Mouse (Mus musculus) pancreas, adult 10 weeks (tissue): ENCODE data around the gene Defa30. TPM values are rescaled to one million over a fixed set of nuclear protein-coding genes. Genes with fewer than 3 reads are reported as not detected.

Experiments
- polyA plus RNA-seq: library from polyadenylated mRNA; stranded (reverse); fragments of 350-450 nt; fragmentation: Illumina TruSeq; extraction: RNeasy Lipid Tissue Mini Kit (QIAGEN cat#74804); gene quantifications from one replicate; pipeline ENCODE4 v1.2.3, GENCODE M21; 2015; ENCODE audit warnings: low read depth, low replicate concordance; ENCODE audit not compliant: insufficient read depth

Gene Defa30
- polyA plus RNA-seq = not detected

DNA sequence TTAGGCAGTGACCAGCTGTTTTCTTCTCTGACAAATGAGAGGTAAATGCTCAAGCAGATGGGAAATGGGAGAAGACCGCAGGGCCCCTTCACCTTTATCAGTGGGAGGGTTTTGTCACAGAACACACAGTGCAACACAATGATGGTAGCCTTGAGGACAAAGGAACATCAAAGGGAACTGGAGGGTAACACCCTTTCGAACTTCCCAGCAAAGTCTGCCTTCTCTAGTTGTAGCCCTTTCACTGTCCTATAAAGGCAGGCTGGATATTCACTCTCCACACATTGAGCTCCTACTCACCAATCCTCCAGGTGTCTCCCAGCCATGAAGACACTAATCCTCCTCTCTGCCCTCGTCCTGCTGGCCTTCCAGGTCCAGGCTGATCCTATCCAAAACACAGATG is at the start of gene Defa30:
TSS of gene Defa30 (plus strand) at position 301 of the 400 bp plus-strand sequence.

DNA sequence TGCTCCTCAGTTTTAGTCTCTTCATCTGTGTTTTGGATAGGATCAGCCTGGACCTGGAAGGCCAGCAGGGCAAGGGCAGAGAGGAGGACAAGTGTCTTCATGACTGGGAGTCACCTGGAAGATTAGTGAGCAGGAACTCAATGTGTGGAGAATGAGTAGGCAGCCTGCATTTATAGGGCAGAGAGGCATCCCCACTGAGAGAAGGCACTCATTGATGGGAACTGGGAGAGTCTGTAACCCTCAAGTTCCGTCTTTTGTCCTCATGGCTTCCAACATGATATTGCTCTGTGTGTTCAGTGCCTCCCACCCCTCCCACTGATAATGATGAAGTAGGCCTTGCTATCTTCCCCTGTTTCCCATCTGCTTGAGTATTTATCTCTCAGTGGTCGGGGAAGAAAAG is 38.5 kb upstream of the Defa30 start, which contains the start of gene Gm14851:
TSS of gene Gm14851 (minus strand) at position 101 of the 400 bp plus-strand sequence.

DNA sequence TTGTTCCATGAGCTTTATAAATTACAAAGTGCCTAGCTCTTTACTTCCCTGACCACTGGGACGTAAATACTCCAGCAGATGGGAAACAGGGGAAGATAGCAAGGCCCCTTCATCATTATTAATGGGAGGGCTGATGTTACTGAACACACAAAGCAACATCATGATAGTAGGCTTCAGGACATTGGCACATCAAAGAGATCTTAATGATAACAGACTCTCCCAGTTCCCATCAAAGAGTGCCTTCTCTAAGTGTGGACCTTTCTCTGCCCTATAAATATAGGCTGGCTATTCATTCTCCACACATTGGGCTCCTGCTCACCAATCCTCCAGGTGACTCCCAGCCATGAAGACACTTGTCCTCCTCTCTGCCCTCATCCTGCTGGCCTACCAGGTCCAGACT is 27.5 kb downstream of the Defa30 start, which contains the start of gene Defa22:
TSS of gene Defa22 (plus strand) at position 301 of the 400 bp plus-strand sequence.

Other genes starting within 250 kb of the Defa30 start
- gene Defb33, start 242.0 kb upstream of the Defa30 start, polyA plus RNA-seq = not detected
- gene Gm15056, start 232.0 kb upstream of the Defa30 start, polyA plus RNA-seq = not detected
- not detected for gene Gm6040, start 212.6 kb upstream of the Defa30 start, polyA plus RNA-seq
- gene AY761185, start 189.9 kb upstream of the Defa30 start, polyA plus RNA-seq = not detected
- gene Defa21, start 109.1 kb upstream of the Defa30 start, polyA plus RNA-seq = not detected
- not detected for gene Defa23, start 79.6 kb upstream of the Defa30 start, polyA plus RNA-seq
- not detected for gene Defa35, start 69.6 kb upstream of the Defa30 start, polyA plus RNA-seq
- not detected for gene Defa25, start 50.2 kb upstream of the Defa30 start, polyA plus RNA-seq
- not detected for gene Gm14851, start 38.6 kb upstream of the Defa30 start, polyA plus RNA-seq
- gene Defa22, start 27.6 kb downstream of the Defa30 start, polyA plus RNA-seq = not detected
- not detected for gene Defa31, start 57.0 kb downstream of the Defa30 start, polyA plus RNA-seq
- gene Gm15293, start 66.9 kb downstream of the Defa30 start, polyA plus RNA-seq = not detected
- not detected for gene Gm15292, start 115.1 kb downstream of the Defa30 start, polyA plus RNA-seq
- not detected for gene Defa27, start 180.9 kb downstream of the Defa30 start, polyA plus RNA-seq
- gene Defa29, start 192.4 kb downstream of the Defa30 start, polyA plus RNA-seq = not detected
- not detected for gene Defa2, start 243.9 kb downstream of the Defa30 start, polyA plus RNA-seq